Mouse (Mus musculus): Measurements from ENCODE around the gene 2410131K14Rik.

Gene 2410131K14Rik

GRCm38 (mm10) chr5:118310389-118310788, 65.4 kb downstream of the 2410131K14Rik start:
- DNase-seq (ENCODE audit: inconsistent ontology term): no peak

- DNase-seq (ENCODE audit: inconsistent ontology term): no peak
These were observed 66.2 kb downstream of the 2410131K14Rik start for GRCm38 (mm10) chr5:118311251-118311650.

GRCm38 (mm10) chr5:118313766-118314165, 68.7 kb downstream of the 2410131K14Rik start:
- DNase-seq (ENCODE audit: inconsistent ontology term): no peak
